Mouse (Mus musculus) neural tube, postnatal 0 days (tissue): Measurements from ENCODE around the gene Ttc12. TPM values are rescaled to one million over a fixed set of nuclear protein-coding genes. Genes with fewer than 3 reads are reported as not detected.

Source experiments
- polyA plus RNA-seq: library from polyadenylated mRNA; unstranded; fragments of >200 nt; fragmentation: Nextera tagmentation; extraction: Ambion mirVana; gene quantifications from 2 replicates; pipeline ENCODE4 v1.2.1, GENCODE M21; 2015

Ttc12 gene
- polyA plus RNA-seq, result 2.0 and 2.3 TPM in 2 replicates

GRCm38 (mm10) chr9:49485892-49486311, at the start of gene Ttc12:
Gene Ttc12, minus strand, starts transcription at chr9:49486225.

GRCm38 (mm10) chr9:49426921-49427320, 59.1 kb downstream of the Ttc12 start, which contains the start of gene Ankk1:
Gene Ankk1, minus strand, starts transcription at chr9:49427021.

Other genes starting within 250 kb of the Ttc12 start
- not detected in 2 replicates for gene Gm4894, start 235.7 kb downstream of the Ttc12 start, polyA plus RNA-seq
- gene Drd2, start 145.6 kb downstream of the Ttc12 start, polyA plus RNA-seq, result 10.4 and 12.8 TPM in 2 replicates
- not detected in 2 replicates for gene Ankk1, start 59.2 kb downstream of the Ttc12 start, polyA plus RNA-seq